Mouse (Mus musculus) megakaryocyte, embryonic 14.5 days (primary cell): ENCODE measurements at regions not wholly inside any gene's neighbourhood (a gene's known extent, or its start where the extent isn't known, plus 50 kb on each side); places are given as distances from the start of the nearest gene placed in this dataset.
"Not testable (repeated sequence)": the region's sequence is repeated elsewhere in the genome, so short reads cannot be mapped to it uniquely, and the experiment has no call there.

Experiments used
- FLI1 ChIP-seq: IDR thresholded peaks from 2 replicates; pipeline ENCODE4 v1.6.1; 2012; ENCODE audit warnings: low read length, inconsistent platforms, mixed read lengths
- GATA1 ChIP-seq: IDR thresholded peaks from 3 replicates; pipeline ENCODE4 v1.6.1; 2012; ENCODE audit warnings: mixed read lengths, low read length, inconsistent platforms, borderline replicate concordance

GRCm38 (mm10) chr12:8396408-8396807 lies 83.2 kb downstream of the Hs1bp3 start:
- TF ChIP-seq GATA1, FLI1: not testable (repeated sequence)
